In the genomic region with DNA sequence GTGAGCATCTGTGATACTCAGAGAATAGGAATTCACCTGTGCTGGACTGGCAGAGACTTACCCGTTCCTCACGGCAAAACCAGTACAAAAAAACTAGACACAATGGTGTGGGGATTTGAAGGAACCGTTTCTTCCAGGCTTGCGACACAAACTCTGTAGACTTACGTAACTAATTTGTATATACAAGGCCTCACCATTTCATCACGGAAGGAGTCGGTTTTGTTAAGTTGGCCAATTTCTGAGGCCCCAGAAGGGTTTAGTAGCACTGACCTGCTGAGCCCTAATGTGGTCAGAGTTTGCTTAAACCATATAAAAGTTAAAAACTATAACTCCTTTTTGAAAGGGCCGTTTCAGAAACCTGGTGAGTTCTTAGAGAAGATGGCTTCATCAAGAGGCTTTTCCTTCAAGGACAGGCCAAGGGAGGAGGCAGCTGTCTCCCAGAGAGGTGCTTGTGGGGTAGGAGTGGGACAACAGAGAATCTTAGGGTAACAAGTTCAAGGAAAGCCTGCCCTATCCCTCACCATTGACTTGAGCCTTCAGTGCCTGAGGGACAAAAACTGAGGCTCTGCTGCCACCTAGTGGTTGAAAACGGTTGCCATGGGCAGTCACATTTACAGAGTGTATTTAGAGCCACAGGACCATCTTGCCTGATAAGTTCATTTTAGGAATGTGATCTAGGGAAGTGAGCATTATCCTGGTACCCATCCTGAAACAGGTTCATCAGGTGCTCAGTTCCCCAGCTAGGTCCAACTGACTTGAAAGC, we compare ENCODE assay signal across 8 mouse cellular contexts.
DNase-seq lines count a peak whose midpoint lies in the region; ATAC-seq and TF ChIP-seq lines count a peak whose summit lies in the region.

No protein-coding gene starts in this region.

- no peak for TF ChIP-seq POLR2A in kidney, adult 2 months (IDR thresholded peaks at IDR 0.05; ENCODE audit: low read depth, low read length)

- peak; percentile 63 to 93 for DNase-seq in heart, adult 18-20 months
- DNase-seq in embryo, embryonic 11 days: peak; percentile 86
- DNase-seq in gastrocnemius, postnatal 36 days: peak; percentile 56 to 67
- peak; percentile 70 for DNase-seq in kidney, adult 2 months
- DNase-seq in limb, embryonic 11.5 days (ENCODE audit: low spot score): peak; percentile 94
- peak; percentile 64 to 84 for DNase-seq in spleen, adult 18-20 months

- H3K4me1 ChIP-seq in heart, embryonic 11.5 days (ENCODE audit: control insufficient read depth, insufficient read depth, low read length): no peaks in the 10 kb centered on the region
- no peaks in the 10 kb centered on the region for H3K4me1 ChIP-seq in kidney, adult 2 months (ENCODE audit: control insufficient read depth, insufficient read depth, low read length)
- H3K4me1 ChIP-seq in limb, embryonic 11.5 days (ENCODE audit: control insufficient read depth, insufficient read depth, low read length): no peaks in the 10 kb centered on the region
- no peaks in the 10 kb centered on the region for H3K4me1 ChIP-seq in midbrain, embryonic 15.5 days

- H3K4me3 ChIP-seq in heart, embryonic 11.5 days (ENCODE audit: low read depth, low read length): no peak overlapping the region
- H3K4me3 ChIP-seq in kidney, adult 2 months (ENCODE audit: insufficient read depth, low read depth, low read length): no peak overlapping the region
- H3K4me3 ChIP-seq in limb, embryonic 11.5 days (ENCODE audit: low read depth, low read length): no peak overlapping the region
- no peak overlapping the region for H3K4me3 ChIP-seq in midbrain, embryonic 15.5 days

- H3K27ac ChIP-seq in heart, embryonic 11.5 days (ENCODE audit: low read depth, low read length): no peak overlapping the region
- H3K27ac ChIP-seq in kidney, adult 2 months (ENCODE audit: insufficient read depth, low read depth, low read length): no peak overlapping the region
- no peak overlapping the region for H3K27ac ChIP-seq in limb, embryonic 11.5 days (replicated peaks; ENCODE audit: low read depth, low read length)
- H3K27ac ChIP-seq in midbrain, embryonic 15.5 days: no peak overlapping the region

- H3K9ac ChIP-seq in heart, embryonic 11.5 days (ENCODE audit: low read depth, low read length): no peak overlapping the region
- no peak overlapping the region for H3K9ac ChIP-seq in limb, embryonic 11.5 days (ENCODE audit: low read length)
- H3K9ac ChIP-seq in midbrain, embryonic 15.5 days: no peak overlapping the region

- intact Hi-C loops in gastrocnemius, postnatal 36 days (cut with DNase I): no loop called here

- H3K4me2 ChIP-seq in heart, embryonic 11.5 days: no peak overlapping the region
- no peak overlapping the region for H3K4me2 ChIP-seq in limb, embryonic 11.5 days (ENCODE audit: low read depth, severe bottlenecking)
- H3K4me2 ChIP-seq in midbrain, embryonic 15.5 days: no peak overlapping the region

- ATAC-seq in heart, embryonic 11.5 days (replicated peaks; ENCODE audit: insufficient number of reproducible peaks, low FRiP score, low TSS enrichment): no peak
- ATAC-seq in limb, embryonic 11.5 days (ENCODE audit: insufficient number of reproducible peaks, low FRiP score, low TSS enrichment, low read depth): no peak
- ATAC-seq in midbrain, embryonic 15.5 days (replicated peaks): peak; percentile 85

- peak; percentile 96 for TF ChIP-seq CTCF in kidney, adult 2 months (conservative IDR thresholded peaks at IDR 0.05; ENCODE audit: insufficient read depth, insufficient read length, low read depth, low read length)

- no peaks in the 10 kb centered on the region for H3K27me3 ChIP-seq in heart, embryonic 11.5 days (ENCODE audit: control insufficient read depth, insufficient read depth, low read length)
- no peaks in the 10 kb centered on the region for H3K27me3 ChIP-seq in kidney, adult 2 months (replicated peaks; ENCODE audit: control insufficient read depth, insufficient read depth, low read length)
- no peaks in the 10 kb centered on the region for H3K27me3 ChIP-seq in limb, embryonic 11.5 days (ENCODE audit: control insufficient read depth, insufficient read depth, low read length)
- no peaks in the 10 kb centered on the region for H3K27me3 ChIP-seq in midbrain, embryonic 15.5 days (replicated peaks)

- no peaks in the 10 kb centered on the region for H3K36me3 ChIP-seq in heart, embryonic 11.5 days (ENCODE audit: control insufficient read depth, insufficient read depth, low read length)
- no peaks in the 10 kb centered on the region for H3K36me3 ChIP-seq in kidney, adult 2 months (ENCODE audit: control insufficient read depth, insufficient read depth, low read length)
- H3K36me3 ChIP-seq in limb, embryonic 11.5 days (ENCODE audit: control insufficient read depth, insufficient read depth, low read length): no peaks in the 10 kb centered on the region
- no peaks in the 10 kb centered on the region for H3K36me3 ChIP-seq in midbrain, embryonic 15.5 days (replicated peaks)

- 66% methylated on average over 9 of the region's 9 CpGs for WGBS in heart, embryonic 11.5 days (ENCODE audit: insufficient replicate concordance)
- 71% methylated on average over 9 of the region's 9 CpGs for WGBS in kidney, adult 2 months
- 76% methylated on average over 9 of the region's 9 CpGs for WGBS in limb, embryonic 11.5 days
- WGBS in midbrain, embryonic 15.5 days: 70% methylated on average over 9 of the region's 9 CpGs

- H3K9me3 ChIP-seq in heart, embryonic 11.5 days (replicated peaks; ENCODE audit: control insufficient read depth, low read length): no peaks in the 10 kb centered on the region
- no peaks in the 10 kb centered on the region for H3K9me3 ChIP-seq in limb, embryonic 11.5 days (ENCODE audit: control insufficient read depth, low read length)
- H3K9me3 ChIP-seq in midbrain, embryonic 15.5 days: no peaks in the 10 kb centered on the region
